Mouse (Mus musculus): ENCODE results near the gene Rptor.

DNA sequence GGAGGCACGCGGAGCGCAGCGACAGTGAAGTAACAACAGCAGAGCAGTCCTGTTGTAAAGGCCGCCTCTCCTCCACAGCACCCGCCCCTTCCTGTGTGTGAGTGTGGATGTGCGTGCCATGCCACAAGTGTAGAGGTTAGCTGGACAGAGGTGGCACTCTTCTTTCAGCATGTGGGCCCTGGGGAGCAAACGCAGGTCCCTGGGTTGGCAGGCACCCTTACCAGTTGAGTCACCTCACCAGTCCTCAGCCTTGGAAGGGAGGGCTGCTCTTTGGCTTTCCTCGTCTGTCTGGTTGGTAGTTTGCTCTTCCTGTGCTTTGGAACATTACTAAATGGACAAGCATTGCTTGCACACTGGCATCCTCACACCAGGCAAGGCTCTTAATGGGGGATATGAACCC, 50.6 kb downstream of the Rptor start:
- TF ChIP-seq CTCF (IDR thresholded peaks at IDR 0.05; ENCODE audit: low read depth, low read length) (no peak), POLR2A (IDR thresholded peaks at IDR 0.05; ENCODE audit: extremely low read depth, insufficient read depth, low read length) (no peak)

Measured in liver, adult 2 months (tissue).